Mouse (Mus musculus): ENCODE data around the gene Mxd4.

Gene Mxd4

GRCm38 (mm10) chr5:34195786-34196185, 8.3 kb upstream of the Mxd4 start:
- DNase-seq = no peak

- no peak for DNase-seq
These were observed 7.6 kb upstream of the Mxd4 start for GRCm38 (mm10) chr5:34194975-34195662.

DNA sequence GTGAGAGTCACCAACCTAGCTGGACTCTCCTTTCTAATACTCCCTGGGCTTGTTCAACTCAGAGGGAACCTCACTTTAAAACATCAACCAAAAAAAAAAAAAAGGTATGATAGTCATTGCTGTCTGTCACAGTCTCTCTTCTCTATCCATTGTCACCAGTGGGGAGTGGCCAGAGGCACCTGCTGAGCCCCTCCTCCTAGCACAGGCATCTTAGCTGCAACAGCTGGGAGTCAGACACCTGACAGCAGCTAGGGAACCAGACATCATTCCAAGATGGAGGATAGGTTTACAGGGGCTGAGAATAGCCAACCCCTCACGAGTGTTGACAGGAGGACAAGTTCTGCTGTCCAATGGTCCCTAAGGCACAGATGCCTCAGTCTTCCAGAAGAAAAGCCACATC, 6.9 kb upstream of the Mxd4 start:
- no peak for DNase-seq

DNA sequence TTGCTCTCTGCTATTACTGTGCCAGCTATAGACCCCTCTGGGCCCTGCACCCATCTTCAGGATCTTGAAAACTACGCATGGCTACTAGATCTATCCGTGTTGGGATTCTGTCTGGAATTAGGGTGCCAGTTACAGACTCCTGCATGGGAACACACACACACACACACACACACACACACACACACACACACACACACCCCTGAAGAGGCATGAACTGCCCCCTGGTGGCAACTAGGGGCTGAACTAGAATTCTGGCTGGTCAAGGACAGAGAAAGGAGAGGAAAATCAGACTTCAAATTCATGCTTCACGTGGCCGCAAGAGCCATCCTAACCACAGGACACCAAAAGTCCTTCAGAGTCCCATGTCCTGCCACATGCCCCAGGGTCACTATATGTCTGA, 4.3 kb upstream of the Mxd4 start:
- no peak for DNase-seq

DNA sequence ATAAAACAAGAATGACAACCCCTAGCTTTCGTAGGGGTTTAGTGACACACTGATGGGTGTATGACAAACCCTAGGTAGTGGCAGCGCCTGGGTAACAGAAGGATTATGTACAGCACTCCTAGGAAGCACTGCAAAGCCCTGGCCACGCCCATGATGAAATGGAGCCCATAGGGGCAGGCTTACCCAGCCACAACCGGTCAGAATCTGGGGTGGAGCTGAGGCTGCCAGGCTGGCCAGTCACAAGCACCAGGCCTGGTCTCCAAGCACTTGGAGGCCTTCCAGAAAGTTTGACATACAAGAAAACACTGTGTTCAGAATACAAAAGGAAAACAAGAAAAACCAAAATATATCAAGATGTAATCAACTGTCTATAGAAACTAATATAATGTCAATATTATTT, 3.5 kb upstream of the Mxd4 start:
- peak; percentile 84 for DNase-seq

- no peak for DNase-seq
These were observed 2.0 kb upstream of the Mxd4 start for GRCm38 (mm10) chr5:34189521-34189920.

DNA sequence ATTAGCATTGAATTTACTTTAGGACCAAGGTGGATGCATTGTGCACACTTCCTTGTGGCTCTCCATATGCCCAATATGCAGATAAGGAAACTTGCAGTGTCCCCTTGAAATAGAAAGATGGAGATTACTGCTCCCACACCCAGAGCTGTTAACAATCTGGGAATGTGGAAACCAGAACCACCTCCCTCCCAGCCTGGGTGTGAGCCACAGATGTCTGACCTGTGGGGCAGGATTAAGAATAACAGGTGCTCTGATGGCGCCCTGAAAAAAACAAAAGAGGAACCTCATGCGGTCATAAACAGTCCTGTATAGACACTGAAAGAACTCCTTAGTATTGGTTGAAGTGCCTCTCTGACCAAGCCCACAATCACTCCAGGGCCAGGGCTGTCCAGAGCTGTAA, 1.3 kb upstream of the Mxd4 start:
- no peak for DNase-seq

- DNase-seq = peak; percentile 53
These were observed 544 bp downstream of the Mxd4 start for GRCm38 (mm10) chr5:34186961-34187391.

DNA sequence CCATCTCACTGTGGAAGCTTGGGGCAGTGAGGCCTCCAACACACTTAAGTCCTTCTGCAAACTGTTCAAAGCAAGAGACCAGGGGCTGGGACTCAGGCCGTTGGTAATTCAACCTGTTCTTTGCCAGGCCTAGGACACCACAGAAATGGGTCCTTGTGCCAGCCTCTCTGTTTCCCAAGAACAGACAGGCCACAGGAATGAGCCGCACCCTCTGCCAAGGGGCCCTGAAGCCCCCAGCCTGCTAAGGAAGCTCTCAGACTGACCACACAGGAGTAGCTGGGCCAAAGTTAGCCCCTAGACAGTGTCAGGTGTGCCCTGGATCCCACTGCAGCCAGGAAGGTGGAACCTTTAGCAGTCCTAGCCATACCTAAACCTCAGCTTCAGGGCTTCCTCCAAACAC, 1.1 kb downstream of the Mxd4 start:
- no peak for DNase-seq

GRCm38 (mm10) chr5:34185791-34186190, 1.7 kb downstream of the Mxd4 start:
- DNase-seq = no peak

DNA sequence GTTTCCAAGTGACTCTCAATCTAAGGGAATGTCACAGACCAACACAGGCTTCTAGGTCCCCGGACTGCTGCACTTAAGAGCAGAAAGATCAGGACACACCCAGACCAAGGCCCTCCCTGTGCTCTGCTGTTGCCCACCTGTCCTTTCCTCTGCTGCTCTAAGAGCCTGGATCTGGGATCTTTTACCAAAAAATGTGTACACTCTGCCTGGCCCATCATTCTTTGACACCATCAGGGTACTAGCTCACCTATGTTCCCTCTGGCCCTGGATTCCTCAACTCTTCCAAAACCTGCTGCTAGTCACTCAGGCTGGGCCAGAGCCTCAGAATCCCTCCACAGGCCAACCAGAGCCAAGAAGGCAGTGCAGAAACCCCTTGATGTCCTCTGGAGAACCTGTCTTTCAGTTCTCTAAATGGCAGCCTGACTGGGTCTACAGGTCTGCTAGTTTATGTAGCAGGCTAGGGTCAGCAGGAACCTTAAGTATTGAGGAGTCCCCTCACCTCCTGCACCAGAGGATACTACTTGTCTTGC, 2.4 kb downstream of the Mxd4 start:
- peak; percentile 3 for DNase-seq

GRCm38 (mm10) chr5:34183976-34184375, 3.5 kb downstream of the Mxd4 start:
- DNase-seq = no peak

DNA sequence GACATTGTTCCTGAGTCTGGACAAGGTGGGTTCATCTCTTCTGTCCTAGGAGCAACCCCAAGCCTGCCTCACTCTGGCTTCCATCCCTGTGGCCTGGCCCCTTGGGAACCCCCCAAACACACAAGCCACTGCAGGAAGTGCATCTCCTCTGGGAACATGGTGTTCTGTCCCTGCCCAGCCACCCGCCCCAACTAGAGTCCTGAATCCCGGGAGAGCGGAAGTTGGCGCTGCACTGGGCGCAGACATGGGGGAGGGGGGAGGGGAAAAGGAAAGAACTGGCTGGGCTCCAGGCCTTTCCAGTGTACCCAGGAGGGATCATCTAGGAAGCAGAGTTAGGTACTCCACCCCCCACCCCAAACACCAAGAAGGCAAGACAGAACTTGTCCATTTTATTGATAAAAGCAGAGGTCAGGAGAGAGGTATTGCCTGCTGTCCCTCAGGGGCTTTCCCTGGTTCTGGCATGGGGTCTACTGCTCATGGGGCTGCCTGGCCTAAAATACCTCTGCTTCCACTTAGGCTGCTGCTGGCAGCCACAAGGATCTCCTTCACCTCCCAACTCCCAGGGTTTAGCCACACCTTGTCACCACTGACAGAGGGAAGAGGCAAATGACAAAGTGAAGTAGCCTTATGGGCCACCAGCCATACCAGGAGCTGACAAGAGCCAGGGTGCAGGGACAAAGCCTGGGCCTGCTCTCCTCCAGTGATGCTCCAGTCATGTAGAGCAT, 4.2 kb downstream of the Mxd4 start:
- peak; percentile 57 for DNase-seq

- DNase-seq = peak; percentile 48
These were observed 5.0 kb downstream of the Mxd4 start for GRCm38 (mm10) chr5:34182486-34182885.

- DNase-seq = no peak
These were observed 9.7 kb downstream of the Mxd4 start for GRCm38 (mm10) chr5:34177821-34178220.

DNA sequence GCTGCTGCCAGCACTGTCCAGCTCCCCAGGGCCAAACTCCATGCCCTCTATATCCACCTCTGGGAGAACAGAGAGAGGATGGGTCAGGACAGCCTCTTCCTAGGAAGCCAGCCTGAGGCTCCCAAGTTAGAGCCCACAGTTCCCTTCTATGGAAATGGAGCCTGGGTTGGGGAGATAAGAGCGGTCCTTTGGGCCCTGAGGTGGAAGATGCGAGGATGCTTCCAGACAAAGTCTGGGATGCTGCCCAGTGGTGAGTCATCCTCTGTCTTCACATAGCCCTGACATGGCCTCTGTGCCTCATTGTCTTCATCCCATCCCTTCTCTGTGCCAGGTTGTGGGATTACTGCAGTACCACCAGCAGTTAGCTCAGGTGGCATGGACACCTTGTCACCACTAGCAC, 10.4 kb downstream of the Mxd4 start:
- no peak for DNase-seq

GRCm38 (mm10) chr5:34176691-34177090, 10.8 kb downstream of the Mxd4 start:
- DNase-seq = no peak

- DNase-seq = no peak
These were observed 12.2 kb downstream of the Mxd4 start for GRCm38 (mm10) chr5:34175403-34175694.

GRCm38 (mm10) chr5:34174550-34175402, 12.7 kb downstream of the Mxd4 start:
- DNase-seq = no peak

DNA sequence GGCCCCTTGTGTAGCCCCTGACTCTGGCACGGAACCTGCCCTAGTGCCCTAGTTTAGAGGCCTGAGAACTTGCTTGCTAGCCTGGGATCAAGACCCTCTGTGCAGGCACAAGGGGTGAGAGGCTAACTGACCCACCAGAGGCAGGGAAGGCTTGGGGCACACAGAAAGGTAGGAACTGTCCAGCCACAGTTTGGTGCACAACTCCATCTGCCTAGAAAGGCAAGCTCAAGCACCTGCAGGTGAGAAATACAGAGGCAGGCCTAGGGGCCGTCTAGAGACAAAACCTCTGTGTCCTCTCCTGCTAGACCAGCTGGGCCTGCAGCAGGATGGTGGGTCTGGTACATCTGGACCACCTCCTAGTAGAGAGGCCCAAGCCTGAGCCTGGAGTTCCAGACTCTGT, 13.5 kb downstream of the Mxd4 start:
- no peak for DNase-seq

- DNase-seq = peak; percentile 27
These were observed 16.8 kb downstream of the Mxd4 start for GRCm38 (mm10) chr5:34170726-34171125.

DNA sequence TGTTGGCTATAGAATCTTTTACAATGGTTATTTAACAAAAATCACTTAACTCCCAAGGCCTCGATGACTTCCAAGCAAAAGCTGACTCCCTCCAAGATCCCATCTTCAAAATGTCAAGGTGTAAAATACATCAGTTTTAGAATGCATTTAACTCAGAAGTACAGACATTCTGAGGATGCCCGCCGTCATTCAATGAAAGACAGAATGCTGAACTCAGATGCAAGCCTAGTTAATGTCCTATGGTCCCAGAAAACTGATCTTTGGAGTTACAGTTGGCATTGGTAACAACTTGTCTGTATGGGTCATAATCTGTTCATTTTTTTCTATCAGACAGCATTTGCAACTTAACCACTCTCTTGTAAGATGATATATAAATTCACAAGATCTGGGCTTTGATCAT, 17.6 kb downstream of the Mxd4 start:
- DNase-seq = no peak

Measured in kidney, adult 11 months (tissue).